Mouse (Mus musculus): ENCODE data around the gene Bhlha15.
A peak's percentile ranks its signal among the peaks of the same experiment; 100 is the strongest.

Gene Bhlha15

DNA sequence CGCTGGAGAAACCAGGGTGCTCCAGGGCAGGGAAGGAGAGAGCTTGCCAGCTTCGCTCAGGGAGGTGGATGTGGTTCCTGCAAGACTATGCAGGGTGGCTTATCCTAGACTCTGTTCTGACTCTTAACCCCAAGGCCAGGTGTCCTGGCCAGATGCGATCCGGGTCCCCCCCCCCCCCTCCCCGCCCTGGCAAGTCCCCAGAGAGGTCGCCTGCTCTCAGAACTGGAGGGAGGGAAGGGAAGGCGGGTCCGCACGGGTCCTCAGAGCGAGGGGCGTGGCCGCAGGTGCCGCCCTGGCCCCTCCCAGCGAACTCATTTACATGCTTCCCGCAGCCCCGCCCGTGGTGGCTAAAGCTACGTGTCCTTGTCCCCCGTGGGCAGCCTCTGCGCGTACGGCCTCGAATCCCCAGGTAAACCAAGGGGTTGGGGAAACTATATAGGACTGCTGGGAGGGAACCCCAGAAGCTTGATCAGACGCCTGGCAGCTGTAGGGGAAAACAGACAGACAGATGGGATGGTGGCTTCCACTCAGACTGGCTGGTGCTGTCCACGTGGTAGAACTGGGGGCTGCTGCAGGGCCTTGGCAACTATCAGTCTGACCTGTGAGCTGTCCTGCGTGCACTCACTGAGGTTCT is at the start of gene Bhlha15:
TSS of gene Bhlha15 (plus strand) at position 337 of the 634 bp plus-strand sequence.
- peak; percentile 66 for DNase-seq

DNA sequence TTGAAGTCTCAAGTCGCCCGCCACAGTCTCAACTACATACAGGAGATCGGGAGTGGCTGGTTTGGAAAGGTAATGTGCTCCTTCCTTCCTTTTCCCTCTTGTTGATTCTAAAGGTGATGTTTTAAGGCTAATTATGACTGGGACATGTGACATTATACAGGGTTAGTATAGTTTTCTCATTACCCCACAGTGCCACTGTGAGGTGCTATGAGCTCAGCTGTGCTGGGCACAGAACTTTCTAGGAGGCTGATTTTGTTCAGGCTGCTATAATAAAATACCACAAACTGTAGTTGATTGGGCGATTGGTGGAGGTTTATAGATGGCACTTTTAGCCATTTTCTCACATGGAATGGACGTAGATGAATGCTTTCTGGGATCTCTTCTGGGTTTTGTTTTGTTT is 46.6 kb upstream of the Bhlha15 start:
- no peak for DNase-seq

DNA sequence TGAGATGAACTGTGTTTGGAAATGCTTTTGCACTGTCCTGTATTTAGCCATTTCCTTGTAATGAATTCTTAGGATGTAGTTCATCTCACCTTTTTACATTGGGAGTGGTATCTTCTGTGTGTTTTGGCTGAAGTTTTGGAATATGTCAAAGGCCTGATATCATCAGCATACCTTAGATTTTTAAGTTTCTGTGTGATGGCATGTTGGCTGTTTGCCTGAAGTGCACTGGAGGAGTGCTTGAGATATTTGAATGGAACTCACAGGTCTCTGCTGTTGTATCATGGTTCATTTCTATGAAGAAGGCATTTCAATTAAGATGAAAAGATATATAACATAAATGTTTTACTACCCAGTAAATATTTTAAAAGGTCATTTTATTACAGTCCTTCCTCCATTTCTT is 43.2 kb upstream of the Bhlha15 start:
- peak; percentile 44 for DNase-seq

DNA sequence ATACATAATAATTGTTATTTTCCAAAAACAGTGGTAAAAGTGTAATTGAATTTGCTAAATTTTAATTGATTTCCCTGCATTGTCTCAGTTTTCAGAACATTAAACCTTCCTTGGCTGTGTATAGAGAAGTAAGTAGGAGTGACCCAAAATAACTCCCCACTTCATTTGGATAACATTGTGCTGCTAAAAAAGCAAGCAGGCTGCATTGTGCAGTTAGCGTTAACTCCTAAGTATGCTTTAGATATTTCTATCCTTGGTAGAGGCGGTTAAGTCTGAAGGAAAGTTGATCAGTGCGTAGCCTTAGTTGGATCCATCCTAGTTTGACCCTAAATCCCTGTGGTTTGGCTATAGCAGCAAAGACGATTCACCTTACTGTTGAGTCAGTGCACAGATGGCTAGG is 40.6 kb upstream of the Bhlha15 start:
- DNase-seq: no peak

DNA sequence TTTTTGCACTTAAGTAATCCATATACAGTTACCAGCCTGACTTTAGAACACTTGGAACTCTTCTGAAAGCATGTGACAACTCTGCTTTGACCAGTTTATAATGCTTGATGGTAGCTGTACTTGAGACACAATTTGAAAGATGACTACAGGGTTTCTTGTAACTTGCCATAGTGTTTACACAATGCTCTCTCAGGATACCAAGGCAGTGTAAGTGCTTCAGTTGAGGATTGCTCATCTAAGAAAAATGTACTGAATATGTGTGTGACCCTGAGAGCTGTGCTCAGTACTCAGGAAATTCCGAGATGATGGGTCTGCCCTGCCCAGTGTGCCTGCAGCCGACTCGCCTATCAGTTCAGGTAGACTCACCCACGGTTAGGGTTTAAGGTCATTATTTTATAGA is 38.8 kb upstream of the Bhlha15 start:
- no peak for DNase-seq

DNA sequence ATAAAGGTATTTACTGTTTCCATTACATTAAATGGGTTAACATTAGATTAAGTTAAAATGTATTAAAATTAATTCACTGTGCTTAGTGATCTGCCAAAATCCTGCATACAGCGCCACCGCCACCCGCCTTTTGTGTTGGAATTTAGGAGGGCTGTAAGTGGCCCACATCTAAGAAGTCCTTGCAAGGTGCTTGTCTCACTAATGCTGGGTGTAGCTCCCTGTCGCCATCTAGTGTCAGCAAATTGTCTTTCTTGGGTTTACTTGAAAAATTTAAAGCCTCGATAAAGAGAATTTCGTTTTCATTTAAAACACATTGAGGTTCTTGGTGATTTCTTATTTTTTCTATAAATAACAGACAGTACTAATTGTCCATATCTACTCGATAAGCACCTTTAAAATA is 35.6 kb upstream of the Bhlha15 start:
- peak; percentile 83 for DNase-seq

DNA sequence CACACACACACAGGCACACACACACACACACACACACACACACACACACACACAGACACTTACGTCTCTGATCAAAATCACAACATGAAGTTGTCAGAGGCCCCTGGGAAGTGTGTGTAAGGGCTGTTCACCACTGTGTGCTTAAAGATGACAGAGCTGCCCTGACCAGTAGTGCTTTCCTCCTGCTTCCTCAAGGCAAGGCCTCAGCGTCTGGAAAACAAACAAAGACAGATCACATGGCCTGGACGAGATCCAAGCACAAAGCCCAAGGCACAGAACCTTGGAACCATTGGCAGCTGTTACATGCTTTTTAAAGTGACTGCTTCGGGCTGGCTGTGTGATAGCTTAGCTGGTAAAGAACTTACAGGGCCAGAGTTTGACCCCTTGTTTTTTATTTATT is 31.5 kb upstream of the Bhlha15 start:
- peak; percentile 86 for DNase-seq

DNA sequence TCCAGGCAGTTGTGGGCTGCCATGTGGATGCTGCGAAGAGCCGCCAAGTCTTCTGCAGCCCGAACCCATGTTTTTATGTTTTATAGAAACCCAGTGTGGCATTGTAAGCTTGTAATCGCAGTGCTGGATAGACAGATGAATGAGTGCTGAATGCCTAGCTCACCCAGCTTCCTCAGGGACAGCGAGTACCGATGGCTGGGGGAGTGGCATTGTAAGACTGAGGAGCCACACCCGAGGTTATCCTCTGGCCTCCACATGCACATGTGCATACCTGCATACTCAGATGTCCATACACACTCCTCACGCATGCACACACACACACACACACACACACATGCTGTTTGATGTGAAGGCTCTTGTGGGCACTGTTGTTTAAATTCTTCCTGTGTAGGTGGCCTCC is 30.9 kb upstream of the Bhlha15 start:
- no peak for DNase-seq

DNA sequence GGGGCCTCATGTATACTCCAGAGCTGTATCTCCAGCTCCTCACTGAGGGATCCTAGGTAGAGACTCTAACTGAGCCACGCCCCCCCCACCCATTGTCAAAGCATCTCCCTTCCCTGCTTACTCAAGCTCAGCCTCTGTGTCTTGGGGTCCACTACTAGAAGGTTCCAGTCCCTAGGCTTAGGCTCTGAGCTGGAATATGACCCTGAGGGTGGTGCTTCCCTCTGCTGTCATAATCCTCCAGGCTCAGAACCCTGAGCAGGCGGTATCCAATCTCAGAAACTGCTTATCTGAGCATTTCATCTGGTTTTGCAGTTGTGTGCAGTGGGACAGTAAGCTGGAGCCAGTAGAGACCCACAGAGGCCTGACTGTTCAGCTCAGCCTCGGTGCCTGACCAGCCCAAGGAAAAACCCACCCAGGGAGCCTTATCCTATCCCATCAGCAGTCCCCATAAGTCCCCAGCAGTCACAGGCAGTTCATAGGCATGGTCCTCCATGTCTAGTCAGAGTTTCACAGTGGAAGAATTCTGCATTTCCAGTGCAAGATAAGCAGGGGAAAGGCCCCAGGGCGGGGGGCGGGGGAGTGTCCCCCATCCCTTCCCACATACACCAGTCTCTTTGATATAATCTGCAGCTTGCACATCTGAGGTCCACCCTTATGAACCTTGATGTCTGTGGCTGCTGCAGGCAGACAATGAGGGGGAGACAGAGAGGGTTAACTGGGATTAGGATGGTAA is 27.8 kb upstream of the Bhlha15 start:
- no peak for DNase-seq

DNA sequence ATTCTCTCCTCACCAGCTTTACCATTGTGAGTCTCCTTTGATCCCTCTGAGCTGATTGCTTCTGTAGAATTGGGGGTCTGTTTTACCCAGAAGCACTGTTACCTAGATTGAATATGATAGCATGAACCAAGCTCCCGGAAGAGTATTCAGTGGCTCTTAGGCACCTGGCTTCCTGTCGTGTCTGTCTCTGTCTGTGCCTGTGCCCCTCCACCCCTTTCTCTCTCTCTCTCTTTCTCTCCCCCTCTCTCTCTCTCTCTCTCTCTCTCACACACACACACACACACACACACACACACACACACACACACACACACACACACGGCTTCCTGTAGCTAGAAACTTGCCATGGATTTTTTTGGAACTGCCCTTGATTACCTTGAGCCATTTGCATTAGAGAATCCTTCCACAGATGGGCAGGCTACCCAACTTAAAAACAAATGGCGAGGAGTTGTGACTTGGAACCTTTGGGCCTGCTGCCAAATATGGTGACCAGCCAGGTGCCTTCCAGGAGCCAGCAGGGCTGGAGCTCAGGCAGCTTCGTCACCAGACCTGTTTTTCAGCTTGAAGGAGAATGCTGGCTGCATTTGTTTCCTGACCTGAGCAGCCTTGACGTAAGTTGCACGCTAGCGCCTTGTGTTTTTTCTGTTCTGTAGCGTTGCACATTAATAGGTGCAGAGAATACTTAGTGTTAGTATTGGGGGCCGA is 27.1 kb upstream of the Bhlha15 start:
- peak; percentile 69 for DNase-seq

DNA sequence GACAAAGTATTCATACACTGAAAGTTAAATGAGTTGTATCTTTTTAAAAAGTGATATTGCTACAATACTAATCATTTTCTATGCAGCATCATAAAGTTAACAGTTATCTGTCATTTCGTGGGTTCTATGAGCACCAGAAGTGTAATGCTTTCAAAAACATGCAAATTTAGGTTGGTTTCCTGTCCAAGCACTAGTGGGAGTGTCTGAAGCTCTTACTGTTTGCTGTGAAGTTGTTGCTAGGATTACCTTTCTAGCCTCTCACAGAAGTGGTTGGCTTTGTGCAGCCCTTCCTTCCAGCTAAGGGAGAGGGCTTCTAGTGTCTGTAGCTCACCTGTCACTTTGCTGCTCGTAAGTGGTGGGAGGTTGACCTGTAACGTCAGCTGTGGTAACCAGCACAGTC is 24.3 kb upstream of the Bhlha15 start:
- no peak for DNase-seq

DNA sequence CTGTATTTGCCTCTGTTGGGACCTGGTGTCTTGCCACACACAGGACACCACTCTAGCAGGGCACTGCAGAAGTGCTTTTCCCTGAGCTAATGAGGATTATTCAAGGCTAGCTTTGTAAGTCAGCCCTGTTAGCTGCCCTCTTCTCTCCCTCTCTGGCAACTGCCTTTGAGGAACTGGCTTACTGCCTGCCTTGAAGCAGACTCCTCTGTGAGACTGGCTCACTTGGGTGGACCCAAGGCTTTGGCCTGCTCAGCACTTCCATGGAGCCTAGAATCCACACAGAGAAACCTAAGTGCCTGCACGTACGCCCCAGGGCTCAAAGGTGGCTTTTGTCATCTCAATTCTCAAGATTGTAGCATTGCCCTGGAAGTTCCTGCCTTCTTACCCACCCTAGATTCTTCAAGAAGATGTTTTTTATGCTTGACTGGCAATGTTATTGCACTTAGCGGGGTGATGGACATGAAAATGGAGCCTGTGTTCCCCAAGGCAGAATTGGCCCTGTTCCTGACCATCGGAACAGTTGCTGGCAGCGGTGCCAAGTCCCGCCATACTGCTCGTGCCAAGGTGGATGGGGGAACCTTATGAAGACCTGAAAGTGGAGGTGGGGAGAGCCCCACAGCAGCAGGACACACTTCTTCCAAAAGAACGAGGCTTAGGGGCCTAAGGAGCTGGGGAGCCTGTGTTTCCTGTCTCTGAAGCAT is 20.7 kb upstream of the Bhlha15 start:
- DNase-seq: no peak

DNA sequence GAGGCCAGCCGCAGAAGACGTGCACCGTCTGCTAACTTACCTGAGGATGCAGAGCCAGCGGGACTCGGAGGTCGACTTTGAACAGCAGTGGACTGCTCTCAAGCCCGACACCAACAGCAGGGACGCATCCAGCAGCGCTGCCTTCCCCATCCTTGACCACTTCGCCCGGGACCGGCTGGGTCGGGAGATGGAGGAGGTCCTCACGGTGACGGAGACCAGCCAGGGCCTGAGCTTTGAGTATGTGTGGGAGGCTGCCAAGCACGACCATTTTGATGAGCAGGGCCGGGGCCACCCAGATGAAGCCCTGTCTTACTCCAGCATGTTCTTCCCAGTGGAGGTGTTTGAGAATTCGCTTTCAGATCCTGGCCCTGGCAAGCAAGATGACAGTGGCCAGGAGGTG is 16.4 kb upstream of the Bhlha15 start:
- DNase-seq: no peak

DNA sequence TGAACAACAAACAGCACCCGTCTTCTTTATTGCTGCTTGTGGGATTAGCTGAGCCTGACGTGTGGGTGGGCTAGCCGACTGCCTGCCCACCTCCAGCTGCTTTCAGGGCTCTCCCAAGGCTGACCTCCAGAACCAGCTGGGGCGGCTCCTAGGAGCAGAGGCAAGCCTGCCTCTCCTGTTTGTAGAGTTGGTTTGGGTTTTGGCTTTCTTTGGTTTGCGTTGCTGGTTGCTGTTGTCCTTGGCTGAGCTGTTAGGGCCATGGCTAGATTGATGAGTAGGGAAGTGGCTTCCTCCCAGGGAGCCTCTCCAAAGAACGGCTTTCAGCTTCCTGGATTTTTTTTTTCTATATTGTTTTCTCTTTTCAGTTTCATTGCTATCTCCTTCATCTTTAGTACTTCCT is 11.9 kb upstream of the Bhlha15 start:
- DNase-seq: no peak

DNA sequence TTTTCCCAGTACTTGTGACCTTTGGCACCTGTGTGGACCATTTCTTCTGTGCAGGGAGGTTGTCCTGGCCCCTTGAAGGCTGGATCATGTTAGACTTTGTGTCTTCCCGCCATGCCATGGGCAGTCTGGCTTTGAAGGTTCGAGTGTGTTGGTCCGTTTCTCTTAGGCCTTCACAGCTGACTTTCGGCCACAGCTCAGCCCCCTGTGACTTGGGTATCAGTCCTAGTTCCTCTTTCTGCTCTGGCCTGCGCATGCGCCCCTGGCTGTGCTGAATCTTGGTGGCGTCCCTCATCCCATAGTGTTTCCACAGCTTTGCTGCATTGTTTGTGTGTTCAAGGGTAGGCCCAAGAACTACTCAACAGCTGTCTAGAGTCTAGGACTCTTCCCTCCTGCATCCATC is 8.8 kb upstream of the Bhlha15 start:
- DNase-seq: no peak

DNA sequence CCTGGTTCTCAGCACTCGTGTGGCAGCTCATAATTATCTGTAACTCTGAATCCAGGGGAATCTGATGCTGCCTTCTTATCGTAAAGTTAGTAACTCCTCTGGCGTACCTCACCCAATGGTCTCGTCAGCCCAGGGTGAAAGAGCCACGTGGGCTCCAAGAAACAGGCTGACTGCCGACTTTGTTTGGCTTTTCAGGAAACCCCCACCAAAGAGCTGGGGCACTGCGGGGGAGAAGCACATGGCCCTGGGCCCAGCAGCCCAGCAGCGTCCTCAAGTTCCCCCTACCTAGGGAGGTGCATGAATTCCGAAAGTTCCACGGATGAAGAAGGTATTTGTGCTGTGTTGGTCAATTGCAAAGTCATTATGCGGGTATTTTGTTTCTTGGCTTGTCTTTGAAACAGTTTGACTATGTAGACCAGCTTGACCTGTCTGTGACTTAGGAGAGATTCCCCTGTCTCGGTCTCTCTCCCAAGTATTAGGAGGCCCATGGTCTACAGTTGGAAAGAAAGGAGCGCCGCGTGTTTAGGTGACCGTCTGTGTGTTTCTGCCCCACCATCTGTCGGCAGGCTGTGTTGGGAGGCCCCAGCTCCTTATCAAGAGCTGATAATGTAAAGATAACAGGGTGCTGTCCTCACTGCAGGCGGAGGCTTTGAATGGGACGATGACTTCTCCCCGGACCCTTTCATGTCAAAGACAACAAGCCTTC is 7.4 kb upstream of the Bhlha15 start:
- no peak for DNase-seq

DNA sequence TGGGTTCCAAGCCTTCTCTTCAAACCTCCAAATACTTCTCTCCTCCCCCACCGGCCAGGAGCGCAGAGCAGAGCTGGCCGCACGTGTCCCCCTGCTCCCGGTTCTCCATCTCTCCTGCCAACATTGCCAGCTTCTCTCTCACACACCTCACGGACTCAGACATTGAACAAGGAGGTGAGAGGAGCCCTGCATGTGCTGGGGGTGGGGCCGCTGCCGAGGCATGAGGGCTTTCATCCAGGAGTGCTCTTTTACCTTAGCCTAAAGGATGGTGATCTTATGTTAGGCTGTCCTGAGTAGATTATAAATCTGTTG is 6.9 kb upstream of the Bhlha15 start:
- DNase-seq: no peak

DNA sequence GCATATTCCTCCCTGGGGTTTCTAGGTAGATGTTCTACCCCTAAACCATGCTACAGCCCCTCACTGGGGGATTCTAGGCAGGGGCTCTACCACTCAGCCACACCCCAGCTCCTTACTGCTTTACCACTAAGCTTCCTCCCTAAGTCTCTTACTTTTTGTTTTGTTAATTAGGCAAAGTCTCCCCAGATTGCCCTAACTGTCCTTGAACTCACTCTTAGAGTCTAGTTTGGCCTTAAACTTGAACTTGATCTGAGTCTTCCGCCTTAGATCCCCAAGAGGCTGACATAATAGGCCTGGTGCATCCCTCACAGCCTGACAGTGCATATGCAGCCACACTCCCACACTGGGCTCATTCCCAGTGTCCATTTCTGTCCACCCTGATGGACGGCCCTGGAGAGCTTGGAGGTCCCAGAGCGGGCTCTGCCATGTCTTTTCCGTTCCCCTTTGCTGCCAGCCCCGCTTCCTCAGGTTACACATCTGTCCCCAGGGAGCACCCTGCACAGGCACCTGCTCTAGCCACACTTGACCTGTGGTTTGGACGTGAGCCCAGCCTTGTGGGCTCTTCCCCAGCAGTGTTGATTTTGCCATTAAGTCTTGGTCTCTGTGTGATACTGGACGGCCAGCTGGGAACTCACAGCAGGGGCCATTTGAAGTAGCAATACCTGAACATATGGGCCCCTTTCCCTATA is 6.3 kb upstream of the Bhlha15 start:
- DNase-seq: peak; percentile 71

DNA sequence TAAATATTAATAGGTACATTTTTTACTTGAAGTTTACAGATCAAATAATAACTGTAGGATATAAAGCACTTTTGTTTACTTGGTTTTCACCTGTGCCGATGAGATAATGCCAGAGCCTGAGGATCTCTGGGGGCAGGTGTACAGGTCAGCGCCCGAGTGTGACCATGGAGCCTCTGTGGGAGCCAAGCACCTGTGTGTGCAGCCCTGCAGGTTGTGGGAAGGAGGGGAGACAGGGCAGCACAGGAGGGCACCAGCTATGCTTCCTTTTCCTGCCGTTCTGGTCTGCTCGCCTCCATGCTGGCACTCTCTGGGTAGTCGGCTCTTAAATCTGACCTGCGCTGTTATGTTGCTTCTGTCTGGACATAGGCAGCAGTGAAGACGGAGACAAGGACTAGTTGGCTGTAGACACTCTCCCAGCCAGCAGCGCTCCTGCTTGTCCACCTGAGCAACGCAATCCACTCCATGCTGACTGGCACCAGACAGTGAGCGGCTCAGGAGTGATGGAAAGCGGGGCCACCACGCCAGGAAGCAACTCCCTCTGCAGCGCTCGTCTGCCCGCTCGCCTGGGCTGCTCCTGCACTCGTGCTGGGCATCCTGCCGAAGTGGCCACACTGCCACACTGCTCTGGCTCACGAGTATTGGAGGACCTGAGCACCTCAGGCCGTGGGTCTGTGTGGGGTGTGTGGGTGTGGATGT is 5.6 kb upstream of the Bhlha15 start:
- DNase-seq: no peak

DNA sequence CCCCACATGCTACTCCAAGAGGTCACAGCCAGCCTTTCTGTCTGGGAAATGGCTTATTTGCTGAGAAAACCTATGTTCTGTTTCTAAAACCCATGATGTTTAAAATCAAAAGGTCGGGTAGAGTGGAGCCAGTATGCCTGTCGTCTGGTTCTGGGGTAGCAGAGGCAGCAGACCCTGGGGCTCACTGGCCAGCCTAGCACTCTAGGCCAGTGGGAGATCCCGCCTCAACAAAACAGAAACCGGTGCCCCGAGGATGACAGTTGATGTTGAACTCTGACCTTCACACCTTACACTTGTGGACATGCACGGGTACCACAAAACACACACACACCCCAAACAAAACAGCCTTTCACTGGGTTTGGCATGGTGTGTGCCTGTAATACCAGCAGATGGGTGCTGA is 1.7 kb upstream of the Bhlha15 start:
- DNase-seq: no peak

DNA sequence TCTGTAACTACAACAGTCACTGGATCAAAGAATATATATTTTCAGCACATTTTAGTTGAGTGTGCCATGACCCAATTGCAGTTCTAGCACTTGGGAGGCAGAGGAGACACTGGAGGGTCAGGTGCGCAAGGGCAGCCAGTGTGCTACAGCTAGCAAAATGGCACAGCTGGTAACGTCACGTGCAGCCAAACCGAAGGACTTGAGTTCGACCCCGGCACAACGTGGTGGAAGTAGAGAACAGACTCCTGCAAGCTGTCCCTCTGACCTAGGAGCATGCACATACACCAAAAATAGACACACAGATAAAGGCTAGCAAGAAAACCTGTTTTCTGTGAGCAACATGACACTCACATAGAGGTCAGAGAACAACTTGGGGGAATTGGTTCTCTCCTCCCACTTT is 759 bp upstream of the Bhlha15 start:
- no peak for DNase-seq

DNA sequence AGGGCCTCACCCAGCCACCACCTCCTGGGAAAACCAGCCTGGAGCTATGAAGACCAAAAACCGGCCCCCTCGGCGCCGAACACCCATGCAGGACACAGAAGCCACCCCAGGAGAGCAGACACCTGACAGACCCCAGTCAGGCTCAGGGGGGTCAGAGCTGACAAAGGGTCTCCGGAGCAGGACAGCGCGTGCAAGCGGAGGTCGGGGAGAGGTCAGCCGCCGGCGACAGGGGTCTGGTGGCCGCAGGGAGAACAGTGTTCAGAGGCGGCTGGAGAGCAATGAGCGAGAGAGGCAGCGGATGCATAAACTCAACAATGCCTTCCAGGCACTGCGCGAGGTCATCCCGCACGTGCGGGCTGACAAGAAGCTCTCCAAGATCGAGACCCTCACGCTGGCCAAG is 940 bp downstream of the Bhlha15 start:
- DNase-seq: no peak

All from lung, postnatal 10 days (tissue).